Mouse (Mus musculus) CD8-positive naive resting alpha-beta T cell, adult 2 months (primary cell): ENCODE results near the gene Nop53.

Source experiments
- DNase-seq, 2 experiments: peaks; one replicate each; pipeline ENCODE4 v3.0.0; 2022; ENCODE audit warnings: low read depth in 2 of 2, low spot score in 2 of 2

Gene Nop53

GRCm38 (mm10) chr7:15960691-15961090 lies 14.8 kb upstream of the Nop53 start:
- DNase-seq, result no peak

GRCm38 (mm10) chr7:15956143-15956542 lies 10.3 kb upstream of the Nop53 start:
- DNase-seq, result no peak

- no peak for DNase-seq
Measured at GRCm38 (mm10) chr7:15955509-15955908, 9.6 kb upstream of the Nop53 start.

- DNase-seq, result no peak
Measured at GRCm38 (mm10) chr7:15954978-15955443, 9.1 kb upstream of the Nop53 start.

- no peak for DNase-seq
Measured at GRCm38 (mm10) chr7:15954436-15954835, 8.6 kb upstream of the Nop53 start.

GRCm38 (mm10) chr7:15953307-15954074 lies 7.6 kb upstream of the Nop53 start:
- DNase-seq, result peak in 1 of 2 experiments; percentile 33

GRCm38 (mm10) chr7:15952416-15952815 lies 6.5 kb upstream of the Nop53 start:
- no peak for DNase-seq

- DNase-seq, result no peak
Measured at GRCm38 (mm10) chr7:15950008-15950407, 4.1 kb upstream of the Nop53 start.

GRCm38 (mm10) chr7:15949216-15949790 lies 3.4 kb upstream of the Nop53 start:
- DNase-seq, result peak in 1 of 2 experiments; percentile 38

GRCm38 (mm10) chr7:15948381-15948941 lies 2.6 kb upstream of the Nop53 start:
- DNase-seq, result peak; percentile 62 to 80

- DNase-seq, result no peak
Measured at GRCm38 (mm10) chr7:15947653-15948260, 1.9 kb upstream of the Nop53 start.

- DNase-seq, result no peak
Measured at GRCm38 (mm10) chr7:15945211-15945610, 663 bp downstream of the Nop53 start.

- DNase-seq, result no peak
Measured at GRCm38 (mm10) chr7:15944311-15944710, 1.6 kb downstream of the Nop53 start.

GRCm38 (mm10) chr7:15938621-15939020 lies 7.3 kb downstream of the Nop53 start:
- no peak for DNase-seq

- no peak for DNase-seq
Measured at GRCm38 (mm10) chr7:15937491-15937890, 8.4 kb downstream of the Nop53 start.

- no peak for DNase-seq
Measured at GRCm38 (mm10) chr7:15933437-15934359, 12.2 kb downstream of the Nop53 start.

GRCm38 (mm10) chr7:15931635-15932034 lies 14.2 kb downstream of the Nop53 start:
- no peak for DNase-seq

GRCm38 (mm10) chr7:15930543-15930942 lies 15.3 kb downstream of the Nop53 start:
- DNase-seq, result no peak

GRCm38 (mm10) chr7:15929910-15930309 lies 16.0 kb downstream of the Nop53 start:
- DNase-seq, result peak; percentile 48 to 65

- peak; percentile 84 to 91 for DNase-seq
Measured at GRCm38 (mm10) chr7:15922220-15922773, 23.6 kb downstream of the Nop53 start, which contains the start of gene Selenow. Gene Selenow (minus strand): TSS chr7:15922402.
